Mouse (Mus musculus) embryonic facial prominence, embryonic 15.5 days (tissue): Measurements from ENCODE around the gene Mlh3. TPM values are rescaled to one million over a fixed set of nuclear protein-coding genes. Genes with fewer than 3 reads are reported as not detected.

ENCODE experiments used
- ATAC-seq: fragments of 200-750 bp; cut with Nextera tagmentation; 2 replicates; pipeline ENCODE4 v1.8.0; 2017; ENCODE audit warnings: low read depth, moderate TSS enrichment; ENCODE audit not compliant: insufficient number of reproducible peaks, low FRiP score, low TSS enrichment
- H3K27ac ChIP-seq: fragments of 300-500 bp; sonication (generic); replicated peaks from 2 replicates; pipeline ENCODE4 v1.5.1; 2015; ENCODE audit warnings: mild to moderate bottlenecking, inconsistent platforms
- H3K27me3 ChIP-seq: fragments of 300-500 bp; sonication (generic); 2 replicates; pipeline ENCODE4 v1.6.1; 2015; ENCODE audit warnings: inconsistent platforms
- H3K36me3 ChIP-seq: fragments of 300-500 bp; sonication (generic); 2 replicates; pipeline ENCODE4 v1.6.1; 2015; ENCODE audit warnings: mild to moderate bottlenecking, inconsistent platforms
- H3K4me1 ChIP-seq: fragments of 300-500 bp; sonication (generic); 2 replicates; pipeline ENCODE4 v1.6.1; 2015; ENCODE audit warnings: inconsistent platforms
- H3K4me2 ChIP-seq: fragments of 300-500 bp; sonication (generic); replicated peaks from 2 replicates; pipeline ENCODE4 v1.6.1; 2015; ENCODE audit warnings: mild to moderate bottlenecking, inconsistent platforms
- H3K4me3 ChIP-seq: fragments of 300-500 bp; sonication (generic); replicated peaks from 2 replicates; pipeline ENCODE4 v1.5.1; 2015; ENCODE audit warnings: mild to moderate bottlenecking, inconsistent platforms
- H3K9ac ChIP-seq: fragments of 300-500 bp; sonication (generic); 2 replicates; pipeline ENCODE4 v1.6.1; 2015; ENCODE audit warnings: inconsistent platforms
- H3K9me3 ChIP-seq: fragments of 300-500 bp; sonication (generic); replicated peaks from 2 replicates; pipeline ENCODE4 v1.6.1; 2016; ENCODE audit warnings: inconsistent platforms
- WGBS: fragments of 180-500 bp; shearing (Covaris S2); methylation state at CpG from one replicate; pipeline ENCODE4 v1.1.7; 2015; 5-methylcytosine and 5-hydroxymethylcytosine counted together
- polyA plus RNA-seq: library from polyadenylated mRNA; unstranded; fragments of >200 nt; fragmentation: Nextera tagmentation; extraction: Ambion mirVana; gene quantifications from 2 replicates; pipeline ENCODE4 v1.2.1, GENCODE M21; 2015

Mlh3 gene
- polyA plus RNA-seq, 1 experiment from 2014 or later: 8.4 TPM

GRCm38 (mm10) chr12:85200929-85201829, 69.2 kb downstream of the Mlh3 start:
- Histone ChIP-seq H3K4me2 (peak overlapping the region; percentile 15; the same call in 1 of the 2 replicates), H3K27ac (peak overlapping the region; percentile 72), H3K4me1 (peaks cover 38% of the 10 kb centered on the region), H3K9ac (no peak overlapping the region), H3K9me3 (no peaks in the 10 kb centered on the region), H3K4me3 (no peak overlapping the region), H3K36me3 (no peaks in the 10 kb centered on the region), H3K27me3 (no peaks in the 10 kb centered on the region; the same call in 1 of the 2 replicates)
- ATAC-seq: peak; percentile 64
- 14% methylated on average over 24 of the region's 24 CpGs for WGBS

GRCm38 (mm10) chr12:85199954-85200353, 70.4 kb downstream of the Mlh3 start:
- Histone ChIP-seq H3K36me3 (no peaks in the 10 kb centered on the region), H3K27ac (no peak overlapping the region), H3K4me1 (peaks cover 45% of the 10 kb centered on the region), H3K9ac (no peak overlapping the region), H3K9me3 (no peaks in the 10 kb centered on the region), H3K4me3 (no peak overlapping the region), H3K27me3 (no peaks in the 10 kb centered on the region; the same call in 1 of the 2 replicates), H3K4me2 (no peak overlapping the region)
- 70% methylated on average over 1 of the region's 1 CpGs for WGBS
- ATAC-seq: no peak

GRCm38 (mm10) chr12:85197936-85198335, 72.5 kb downstream of the Mlh3 start:
- Histone ChIP-seq H3K27me3 (no peaks in the 10 kb centered on the region; the same call in 1 of the 2 replicates), H3K27ac (no peak overlapping the region), H3K4me1 (peaks cover 62% of the 10 kb centered on the region), H3K9ac (no peak overlapping the region), H3K36me3 (no peaks in the 10 kb centered on the region), H3K4me3 (no peak overlapping the region), H3K4me2 (no peak overlapping the region), H3K9me3 (no peaks in the 10 kb centered on the region)
- 18% methylated on average over 8 of the region's 8 CpGs for WGBS
- ATAC-seq: no peak

GRCm38 (mm10) chr12:85197371-85197770, 73.0 kb downstream of the Mlh3 start:
- no peaks in the 10 kb centered on the region for H3K9me3 ChIP-seq
- H3K27me3 ChIP-seq: no peaks in the 10 kb centered on the region; the same call in 1 of the 2 replicates
- no peak for ATAC-seq
- H3K36me3 ChIP-seq: no peaks in the 10 kb centered on the region
- H3K27ac ChIP-seq: no peak overlapping the region
- no peak overlapping the region for H3K4me2 ChIP-seq
- H3K4me1 ChIP-seq: peaks cover 67% of the 10 kb centered on the region
- H3K4me3 ChIP-seq: no peak overlapping the region
- 64% methylated on average over 7 of the region's 7 CpGs for WGBS
- H3K9ac ChIP-seq: no peak overlapping the region

GRCm38 (mm10) chr12:85196191-85196590, 74.2 kb downstream of the Mlh3 start:
- no peaks in the 10 kb centered on the region; the same call in 1 of the 2 replicates for H3K27me3 ChIP-seq
- peaks cover 57% of the 10 kb centered on the region for H3K4me1 ChIP-seq
- no peak overlapping the region for H3K9ac ChIP-seq
- ATAC-seq: no peak
- H3K36me3 ChIP-seq: no peaks in the 10 kb centered on the region
- H3K9me3 ChIP-seq: no peaks in the 10 kb centered on the region
- WGBS: 85% methylated on average over 10 of the region's 10 CpGs
- no peak overlapping the region for H3K4me2 ChIP-seq
- no peak overlapping the region for H3K27ac ChIP-seq
- H3K4me3 ChIP-seq: no peak overlapping the region

GRCm38 (mm10) chr12:85195086-85195485, 75.3 kb downstream of the Mlh3 start:
- Histone ChIP-seq H3K27ac (no peak overlapping the region), H3K4me1 (peaks cover 49% of the 10 kb centered on the region), H3K36me3 (no peaks in the 10 kb centered on the region), H3K4me2 (no peak overlapping the region), H3K9me3 (no peaks in the 10 kb centered on the region), H3K4me3 (no peak overlapping the region), H3K27me3 (no peaks in the 10 kb centered on the region; the same call in 1 of the 2 replicates), H3K9ac (no peak overlapping the region)
- 82% methylated on average over 5 of the region's 5 CpGs for WGBS
- no peak for ATAC-seq

GRCm38 (mm10) chr12:85194623-85195018, 75.8 kb downstream of the Mlh3 start:
- Histone ChIP-seq H3K36me3 (no peaks in the 10 kb centered on the region), H3K4me1 (peaks cover 49% of the 10 kb centered on the region), H3K27ac (0 out of 2 replicates have a peak overlapping the region, but pooled peaks have one; percentile 34), H3K4me2 (no peak overlapping the region), H3K9me3 (no peaks in the 10 kb centered on the region), H3K9ac (no peak overlapping the region), H3K27me3 (no peaks in the 10 kb centered on the region), H3K4me3 (no peak overlapping the region)
- ATAC-seq: peak; percentile 51
- 27% methylated on average over 4 of the region's 4 CpGs for WGBS

- no peaks in the 10 kb centered on the region for H3K27me3 ChIP-seq
- no peak for ATAC-seq
- WGBS: 83% methylated on average over 11 of the region's 11 CpGs
- no peak overlapping the region for H3K4me2 ChIP-seq
- no peak overlapping the region for H3K9ac ChIP-seq
- H3K4me1 ChIP-seq: peaks cover 49% of the 10 kb centered on the region
- H3K27ac ChIP-seq: 0 out of 2 replicates have a peak overlapping the region, but pooled peaks have one; percentile 34
- no peaks in the 10 kb centered on the region for H3K36me3 ChIP-seq
- H3K4me3 ChIP-seq: no peak overlapping the region
- no peaks in the 10 kb centered on the region for H3K9me3 ChIP-seq
These were observed 76.3 kb downstream of the Mlh3 start for GRCm38 (mm10) chr12:85193923-85194622.

GRCm38 (mm10) chr12:85193146-85193545, 77.3 kb downstream of the Mlh3 start:
- Histone ChIP-seq H3K36me3 (no peaks in the 10 kb centered on the region), H3K9me3 (no peaks in the 10 kb centered on the region), H3K4me1 (peaks cover 47% of the 10 kb centered on the region), H3K27me3 (no peaks in the 10 kb centered on the region), H3K4me2 (no peak overlapping the region), H3K4me3 (no peak overlapping the region), H3K27ac (no peak overlapping the region), H3K9ac (no peak overlapping the region)
- no peak for ATAC-seq
- WGBS: 83% methylated on average over 10 of the region's 10 CpGs

GRCm38 (mm10) chr12:85192461-85193108, 77.8 kb downstream of the Mlh3 start:
- Histone ChIP-seq H3K4me3 (no peak overlapping the region), H3K9ac (no peak overlapping the region), H3K36me3 (no peaks in the 10 kb centered on the region), H3K4me2 (0 out of 2 replicates have a peak overlapping the region, but pooled peaks have one; percentile 0), H3K4me1 (peaks cover 42% of the 10 kb centered on the region), H3K9me3 (no peaks in the 10 kb centered on the region), H3K27ac (no peak overlapping the region), H3K27me3 (no peaks in the 10 kb centered on the region)
- 25% methylated on average over 19 of the region's 19 CpGs for WGBS
- no peak for ATAC-seq

- Histone ChIP-seq H3K4me3 (no peak overlapping the region), H3K4me2 (no peak overlapping the region), H3K27ac (no peak overlapping the region), H3K9ac (no peak overlapping the region), H3K36me3 (no peaks in the 10 kb centered on the region), H3K9me3 (no peaks in the 10 kb centered on the region), H3K27me3 (no peaks in the 10 kb centered on the region), H3K4me1 (peaks cover 34% of the 10 kb centered on the region)
- WGBS: 75% methylated on average over 7 of the region's 7 CpGs
- ATAC-seq: no peak
These were observed 80.1 kb downstream of the Mlh3 start for GRCm38 (mm10) chr12:85190290-85190689.
